Mouse (Mus musculus) spleen, postnatal 4 days (tissue): ENCODE data around the gene Paf1.
"Not testable (repeated sequence)": the region's sequence is repeated elsewhere in the genome, so short reads cannot be mapped to it uniquely, and the experiment has no call there.

Source experiments
- DNase-seq, 2 experiments: peaks; one replicate each; pipeline ENCODE4 v3.0.0; 2022; ENCODE audit warnings: low spot score in 2 of 2

Gene Paf1

GRCm38 (mm10) chr7:28383606-28384005 lies 9.1 kb upstream of the Paf1 start:
- DNase-seq = no peak

DNA sequence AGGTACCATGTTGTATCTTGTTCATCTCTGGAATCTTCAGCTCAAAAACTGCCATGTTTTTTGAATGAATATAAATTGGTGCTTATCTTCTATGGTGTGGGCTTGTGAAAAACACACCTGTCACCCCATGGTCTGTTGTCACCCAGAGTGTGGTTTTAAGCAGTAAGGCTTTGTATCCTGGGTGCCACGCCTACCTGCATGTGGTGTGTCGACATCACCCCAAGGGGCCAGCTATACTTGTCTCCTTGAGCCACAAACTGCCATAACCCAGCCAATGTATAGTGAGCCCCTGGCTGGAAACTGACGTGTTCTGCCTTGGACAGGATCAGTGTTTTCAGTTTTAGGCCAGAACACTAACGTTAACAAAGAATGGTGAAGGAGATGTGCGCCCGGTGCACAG lies 8.6 kb upstream of the Paf1 start:
- DNase-seq = peak in 1 of 2 experiments; percentile 49

GRCm38 (mm10) chr7:28385196-28385595 lies 7.6 kb upstream of the Paf1 start:
- no peak for DNase-seq

- DNase-seq = peak; percentile 53 to 72
These were observed 6.7 kb upstream of the Paf1 start for GRCm38 (mm10) chr7:28386007-28386406.

DNA sequence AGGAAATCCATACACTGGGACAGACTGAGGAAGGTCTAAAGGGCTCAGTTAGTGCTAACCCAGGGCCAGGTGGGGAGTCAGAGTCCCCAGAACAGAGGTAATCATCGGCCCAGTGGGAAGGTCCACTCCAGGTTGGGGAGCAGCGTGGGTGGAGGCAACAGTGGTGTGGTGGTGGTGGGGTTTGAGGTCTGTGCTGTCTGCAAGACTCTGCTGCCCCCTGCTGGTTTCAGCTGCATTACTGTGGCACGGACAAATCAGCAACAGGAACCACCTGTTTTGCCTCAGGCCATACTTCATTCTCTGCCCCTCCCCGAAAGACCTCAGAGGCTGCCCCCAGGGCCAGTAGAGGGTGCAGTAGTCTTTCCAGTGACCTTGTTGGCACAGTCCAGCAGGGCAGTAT lies 6.3 kb upstream of the Paf1 start:
- DNase-seq = peak; percentile 86 to 96

- not testable (repeated sequence) for DNase-seq
These were observed 5.9 kb upstream of the Paf1 start for GRCm38 (mm10) chr7:28386877-28387276.

DNA sequence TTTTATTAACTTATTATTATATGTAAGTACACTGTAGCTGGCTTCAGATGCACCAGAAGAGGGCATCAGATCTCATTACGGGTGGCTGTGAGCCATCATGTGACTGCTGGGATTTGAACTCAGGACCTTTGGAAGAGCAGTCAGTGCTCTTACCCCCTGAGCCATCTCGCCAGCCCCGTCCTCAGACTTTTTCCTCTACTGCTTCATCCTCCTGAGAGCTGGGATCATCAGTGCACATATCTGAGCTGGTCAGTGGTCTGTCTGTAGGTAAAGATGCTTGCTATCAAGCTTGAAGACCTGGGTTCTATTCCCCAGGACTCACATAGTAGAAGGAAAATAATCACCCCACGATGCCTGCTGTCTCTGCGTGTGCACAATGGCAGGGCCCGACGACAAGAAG lies 5.4 kb upstream of the Paf1 start:
- DNase-seq = not testable (repeated sequence)

- DNase-seq = no peak
These were observed 2.4 kb upstream of the Paf1 start for GRCm38 (mm10) chr7:28390331-28390730.

DNA sequence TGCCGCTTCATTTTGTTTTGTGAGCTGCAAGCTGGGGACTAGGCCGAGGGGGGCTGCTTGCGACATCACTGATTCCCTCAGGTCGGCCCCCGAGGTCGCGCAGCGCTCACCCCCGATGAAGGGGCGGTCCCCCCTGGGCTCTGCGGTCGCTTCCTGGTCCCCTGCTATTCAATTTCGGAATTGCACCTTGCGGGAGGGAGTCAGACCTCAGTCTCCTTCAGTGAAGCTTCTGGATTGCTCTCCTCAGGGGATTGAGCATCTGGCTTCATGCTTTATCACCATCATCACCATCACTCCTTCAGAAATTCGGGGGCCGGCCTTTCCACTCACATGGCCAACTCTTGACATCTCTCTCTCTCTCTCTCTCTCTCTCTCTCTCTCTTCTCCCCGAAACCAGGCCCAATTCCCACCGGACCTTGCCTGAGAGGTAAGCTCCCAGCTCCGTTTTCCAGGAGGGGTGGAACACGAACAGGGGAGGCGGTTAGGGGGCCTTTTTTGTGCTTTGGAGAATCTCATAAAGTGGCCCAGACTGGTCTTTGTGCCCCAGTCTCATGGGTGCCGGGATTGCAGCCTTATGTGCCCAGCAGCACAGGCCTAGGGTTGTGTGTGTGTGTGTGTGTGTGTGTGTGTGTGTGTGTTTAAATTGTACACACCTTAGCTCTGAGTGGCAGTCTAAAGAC lies 661 bp downstream of the Paf1 start:
- DNase-seq = no peak

GRCm38 (mm10) chr7:28395425-28395824 lies 2.7 kb downstream of the Paf1 start:
- no peak for DNase-seq

DNA sequence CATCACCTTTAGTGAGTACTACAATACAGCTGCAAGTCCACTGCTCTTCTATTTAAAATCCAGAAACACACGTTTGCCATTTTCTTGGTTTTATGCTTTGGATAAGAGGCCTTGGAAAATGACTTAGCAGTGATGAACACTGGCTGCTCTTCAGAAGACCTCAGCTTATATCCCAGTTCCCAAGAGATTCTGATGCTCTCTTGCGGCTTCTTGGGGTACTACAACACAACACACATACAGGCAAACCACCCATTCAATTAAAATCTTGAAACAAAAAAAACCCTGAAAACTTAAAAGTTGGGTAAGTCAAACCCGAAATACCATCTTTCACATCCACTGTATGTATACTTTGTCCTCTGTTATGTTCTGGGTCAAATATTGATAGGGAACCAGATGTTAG lies 5.2 kb downstream of the Paf1 start:
- no peak for DNase-seq

DNA sequence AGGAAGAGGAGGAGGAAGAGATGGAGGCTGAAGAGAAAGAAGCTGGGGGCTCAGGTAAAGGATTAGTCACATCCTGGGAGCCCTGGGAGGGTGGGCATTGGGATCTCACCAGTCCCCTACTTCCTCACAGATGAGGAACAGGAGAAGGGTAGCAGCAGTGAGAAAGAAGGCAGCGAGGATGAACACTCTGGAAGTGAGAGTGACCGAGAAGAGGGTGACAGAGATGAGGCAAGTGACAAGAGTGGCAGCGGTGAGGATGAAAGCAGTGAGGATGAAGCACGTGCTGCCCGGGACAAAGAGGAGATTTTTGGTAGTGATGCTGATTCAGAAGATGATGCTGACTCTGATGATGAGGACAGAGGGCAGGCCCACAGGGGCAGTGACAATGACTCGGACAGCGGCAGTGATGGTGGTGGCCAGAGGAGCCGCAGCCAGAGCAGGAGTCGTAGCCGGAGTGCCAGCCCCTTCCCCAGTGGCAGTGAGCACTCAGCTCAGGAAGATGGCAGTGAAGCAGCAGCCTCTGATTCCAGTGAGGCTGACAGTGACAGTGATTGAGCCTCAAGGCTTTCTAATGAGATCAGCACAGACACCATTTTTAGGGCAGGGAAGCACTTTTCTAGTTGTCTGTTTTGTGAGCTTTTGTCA lies 6.1 kb downstream of the Paf1 start:
- no peak for DNase-seq

DNA sequence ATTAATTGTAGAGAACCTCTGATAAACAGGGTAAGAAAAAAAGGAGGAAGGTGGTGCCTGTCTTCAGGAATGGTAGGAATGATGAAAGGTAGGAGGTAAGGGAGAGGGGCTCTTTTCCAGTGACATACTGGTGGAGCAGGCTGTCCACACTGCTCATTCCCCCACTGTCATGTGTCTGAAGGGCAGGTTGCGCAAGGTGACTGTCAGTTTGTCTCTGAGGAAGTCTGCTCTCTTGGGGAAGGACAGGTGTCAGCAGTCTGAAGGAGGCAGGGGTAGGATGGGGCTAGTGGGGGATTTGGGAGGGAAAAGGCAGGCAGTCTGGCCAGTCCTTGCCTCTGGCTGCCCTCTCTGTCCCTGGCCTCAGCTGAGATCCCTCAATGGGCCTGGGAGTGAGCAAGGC lies 8.3 kb downstream of the Paf1 start:
- no peak for DNase-seq

DNA sequence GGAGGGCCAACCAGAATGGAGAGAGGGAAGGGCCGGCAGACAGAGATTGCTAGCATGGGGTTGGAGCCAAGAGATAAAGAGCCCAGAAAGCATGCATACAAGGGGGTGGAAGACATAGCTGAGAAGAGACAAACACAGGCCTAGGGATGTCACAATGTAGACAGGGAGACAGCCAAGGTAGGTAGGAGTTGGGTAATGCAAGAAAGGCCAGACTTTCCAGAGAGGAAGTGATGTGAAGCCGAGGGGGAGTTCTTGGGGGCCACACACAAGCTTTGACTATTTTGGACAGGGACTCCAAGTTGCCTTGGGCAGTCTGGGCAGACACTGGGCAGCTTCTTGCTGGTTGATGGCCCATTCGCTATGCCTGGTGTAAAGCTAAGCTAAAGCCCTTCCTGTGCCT lies 9.2 kb downstream of the Paf1 start:
- no peak for DNase-seq

GRCm38 (mm10) chr7:28410841-28411475 lies 18.2 kb downstream of the Paf1 start:
- DNase-seq = no peak

DNA sequence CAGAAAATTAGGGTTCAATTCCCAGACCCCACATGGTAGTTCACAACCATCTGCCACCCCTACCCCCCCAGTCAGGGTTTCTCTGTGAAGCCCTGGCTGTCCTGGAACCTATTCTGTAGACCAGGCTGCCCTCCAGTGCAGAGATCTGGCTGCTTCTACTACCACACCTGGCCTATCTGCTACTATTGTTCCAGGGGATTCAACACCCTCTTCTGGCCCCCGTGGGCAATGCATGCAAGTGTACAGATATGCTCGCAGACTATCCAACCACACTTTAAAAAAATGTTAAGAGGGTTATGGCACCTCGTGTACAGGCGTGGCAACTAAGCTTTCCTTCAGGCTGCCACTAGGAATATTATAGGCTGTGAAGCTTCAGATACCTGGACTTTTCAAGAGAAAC lies 20.1 kb downstream of the Paf1 start:
- no peak for DNase-seq

GRCm38 (mm10) chr7:28417368-28417767 lies 24.6 kb downstream of the Paf1 start:
- DNase-seq = no peak

DNA sequence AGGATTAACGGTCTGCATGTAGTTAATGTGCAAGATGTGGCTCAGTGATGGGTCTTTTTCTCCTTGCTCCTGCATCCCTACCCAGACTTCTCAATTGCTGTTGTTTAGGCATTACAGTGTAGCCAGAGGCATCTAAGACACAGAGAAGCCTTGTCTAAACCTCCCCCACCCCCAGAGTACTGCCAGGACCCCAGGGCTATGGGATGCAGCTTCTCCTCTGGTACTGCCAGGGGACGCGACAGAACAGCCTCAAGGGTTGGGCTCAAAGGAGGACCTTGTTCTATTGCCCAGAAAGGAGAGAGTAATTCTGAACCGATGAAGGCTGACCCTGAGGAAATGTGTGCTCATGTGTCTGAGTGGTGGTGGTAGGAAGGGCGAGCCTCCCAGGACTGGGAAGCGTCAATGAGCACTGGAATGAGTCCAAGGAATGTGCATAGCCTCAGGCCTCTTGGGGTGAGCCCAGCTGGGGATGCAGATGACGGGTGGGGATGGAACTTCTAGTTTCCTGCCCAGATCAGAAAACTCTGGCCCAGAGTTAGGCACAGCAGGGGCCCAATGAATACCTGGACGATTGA lies 25.4 kb downstream of the Paf1 start:
- no peak for DNase-seq

GRCm38 (mm10) chr7:28419416-28419815 lies 26.7 kb downstream of the Paf1 start:
- no peak for DNase-seq

- DNase-seq = no peak
These were observed 30.3 kb downstream of the Paf1 start for GRCm38 (mm10) chr7:28423018-28423417.

GRCm38 (mm10) chr7:28427738-28428137 lies 35.0 kb downstream of the Paf1 start:
- no peak for DNase-seq

GRCm38 (mm10) chr7:28430512-28430911 lies 37.8 kb downstream of the Paf1 start:
- no peak for DNase-seq

- no peak for DNase-seq
These were observed 39.5 kb downstream of the Paf1 start for GRCm38 (mm10) chr7:28432252-28432651.
